Mouse (Mus musculus) stomach, postnatal 0 days (tissue): Measurements from ENCODE around the gene Slk.

ENCODE experiments used
- CTCF ChIP-seq: IDR thresholded peaks from 2 replicates; pipeline ENCODE4 v1.5.1; 2016; ENCODE audit warnings: antibody characterized with exemption, low read depth, mild to moderate bottlenecking, moderate library complexity
- EP300 ChIP-seq: optimal IDR thresholded peaks from 2 replicates; pipeline ENCODE3; 2016; ENCODE audit warnings: antibody characterized with exemption

- no peak for TF ChIP-seq CTCF
- TF ChIP-seq EP300 = no peak
Observed at GRCm38 (mm10) chr19:47608513-47608912, 29.0 kb downstream of the Slk start.
